Mouse (Mus musculus) urinary bladder, postnatal 25 days (tissue): Measurements from ENCODE around the gene Reep6.
"Not testable (repeated sequence)": the region's sequence is repeated elsewhere in the genome, so short reads cannot be mapped to it uniquely, and the experiment has no call there.

Experiments
- DNase-seq: peaks from one replicate; pipeline ENCODE4 v3.0.0; 2022; ENCODE audit warnings: low spot score

Gene Reep6

GRCm38 (mm10) chr10:80330084-80330483 is 331 bp downstream of the Reep6 start:
- no peak for DNase-seq

- no peak for DNase-seq
Measured at GRCm38 (mm10) chr10:80330888-80331287, 1.1 kb downstream of the Reep6 start.

- DNase-seq = no peak
Measured at GRCm38 (mm10) chr10:80331636-80332524, 2.1 kb downstream of the Reep6 start.

- no peak for DNase-seq
Measured at GRCm38 (mm10) chr10:80332525-80332989, 2.8 kb downstream of the Reep6 start.

GRCm38 (mm10) chr10:80336263-80336662 is 6.5 kb downstream of the Reep6 start:
- no peak for DNase-seq

DNA sequence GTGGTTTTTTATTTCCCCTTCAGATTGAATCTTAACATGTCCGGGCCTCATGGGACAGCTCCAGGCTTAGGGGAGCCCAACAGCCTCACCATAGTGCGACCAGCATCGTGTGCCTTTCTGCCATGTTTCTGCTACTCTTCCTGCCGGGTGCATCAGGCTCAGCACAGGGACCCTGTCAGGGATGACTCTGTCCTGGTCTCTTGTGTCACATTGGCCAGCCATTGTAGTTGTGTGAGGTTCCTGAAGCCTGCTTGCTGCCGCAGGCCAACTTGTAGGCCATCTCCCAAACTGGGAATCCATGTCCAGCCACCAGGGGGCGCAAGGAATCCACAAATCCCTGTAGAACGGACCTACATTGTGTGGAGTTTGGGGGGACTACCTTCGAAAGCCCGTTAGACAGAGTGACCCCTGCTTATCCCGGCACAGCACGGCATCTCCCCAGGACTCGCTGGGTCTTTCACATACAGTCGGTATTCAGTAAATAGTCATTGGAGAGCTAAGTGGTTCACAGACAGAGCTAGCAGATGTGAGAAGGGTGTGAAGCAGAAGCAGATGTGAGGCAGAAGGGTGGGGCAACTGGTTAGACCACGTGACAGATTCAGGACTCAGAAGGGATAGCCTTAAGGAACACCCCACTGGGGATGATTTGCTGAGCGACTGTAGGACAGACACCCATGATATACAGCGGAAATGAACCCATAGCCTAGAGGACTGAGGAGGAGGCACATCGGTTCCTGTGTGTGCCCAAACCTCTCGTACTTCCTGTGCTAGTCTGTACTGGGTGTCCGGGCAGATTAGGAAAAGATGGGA is 10.4 kb downstream of the Reep6 start:
- peak; percentile 91 for DNase-seq

DNA sequence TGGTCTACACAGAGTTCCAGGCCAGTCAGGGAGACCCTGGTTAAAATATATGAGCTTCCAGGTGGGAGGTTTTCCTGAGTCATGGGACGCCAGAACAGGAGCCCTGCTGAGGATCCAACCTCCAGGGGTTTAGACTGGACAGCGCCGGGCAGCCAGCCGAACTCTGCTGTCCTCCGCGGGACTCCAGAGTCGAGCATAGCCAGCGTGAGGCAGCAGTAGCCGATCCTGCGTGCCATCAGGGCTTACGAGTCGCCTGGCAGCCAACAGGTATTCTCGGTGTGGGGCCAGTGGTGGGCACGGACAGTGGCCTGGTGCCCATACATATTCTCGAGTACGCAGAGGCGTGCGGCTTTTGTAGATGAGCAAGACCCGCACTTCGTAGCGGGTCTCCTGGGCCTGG is 11.3 kb downstream of the Reep6 start:
- no peak for DNase-seq

DNA sequence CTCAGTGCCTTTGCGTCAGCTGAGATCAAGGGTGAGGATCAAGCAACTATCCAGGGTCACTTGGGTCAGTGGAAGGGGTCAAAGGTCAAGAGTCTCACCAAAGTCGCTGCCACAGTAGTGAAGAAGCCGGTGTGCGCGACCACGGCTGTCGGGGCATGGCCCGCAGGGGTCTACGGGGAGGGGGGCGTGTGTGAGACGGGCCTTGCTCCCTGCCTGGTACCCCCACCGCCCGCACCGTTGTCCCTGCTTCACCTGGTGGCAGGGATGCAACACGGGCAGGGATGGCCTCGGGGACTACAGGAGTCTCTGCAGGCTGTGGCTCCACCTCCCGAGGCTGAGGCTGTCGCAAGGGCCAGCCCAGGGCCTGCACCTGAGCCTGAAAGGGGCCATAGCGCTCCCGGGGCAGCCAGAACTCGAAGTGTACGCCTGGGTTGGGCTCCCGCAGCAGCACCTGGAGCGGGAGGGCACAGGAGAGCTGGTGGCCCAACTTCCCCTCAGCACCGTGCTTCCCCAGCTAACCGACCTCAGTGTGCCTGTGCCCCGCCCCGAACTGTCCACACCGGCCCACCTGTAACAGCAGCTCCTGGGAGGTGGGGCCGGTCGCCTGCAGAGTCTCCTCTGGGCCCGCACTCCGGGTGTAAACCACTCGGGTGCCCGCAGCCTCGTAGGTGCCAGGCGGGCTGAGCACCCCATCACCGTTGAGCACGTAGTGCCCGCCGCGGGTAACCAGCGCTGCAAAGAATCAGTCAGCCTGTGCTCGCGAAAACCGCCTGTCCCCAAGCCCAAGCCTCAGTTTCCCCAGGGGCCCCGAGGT is 11.9 kb downstream of the Reep6 start:
- no peak for DNase-seq

GRCm38 (mm10) chr10:80342305-80342748 is 12.6 kb downstream of the Reep6 start:
- DNase-seq = no peak

DNA sequence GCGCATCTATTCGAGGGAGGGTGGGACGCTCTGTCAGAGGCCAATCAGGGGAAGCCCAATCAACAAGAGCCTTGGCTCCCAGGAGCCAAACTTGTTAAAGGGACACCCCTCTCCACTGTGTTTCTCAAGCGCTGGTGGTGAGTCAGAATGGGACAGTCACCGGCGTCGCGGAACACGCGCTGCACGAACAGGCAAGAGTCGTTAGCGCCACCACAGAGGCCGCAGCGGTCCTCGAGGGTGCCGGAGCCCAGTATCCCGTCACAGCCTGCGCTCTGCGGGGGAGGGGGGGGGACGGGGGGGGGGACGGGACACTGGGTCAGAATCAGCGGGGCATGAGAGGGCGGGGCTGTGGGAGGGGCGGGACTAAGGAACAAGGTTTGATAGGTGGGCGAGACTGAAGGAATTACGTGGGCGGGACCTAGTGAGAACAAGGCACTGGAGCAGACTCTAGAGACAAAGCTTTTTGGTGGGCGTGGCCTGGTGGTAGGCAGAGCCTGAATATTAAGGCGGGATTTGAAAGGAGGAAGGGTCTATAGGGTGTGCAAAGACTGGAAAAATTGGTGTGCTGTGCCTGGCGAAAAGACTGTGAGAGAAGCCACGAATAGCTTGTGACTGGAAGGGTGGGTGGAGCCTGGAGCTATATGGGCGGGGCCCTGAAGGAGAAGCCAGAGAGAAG is 13.1 kb downstream of the Reep6 start:
- DNase-seq = no peak

GRCm38 (mm10) chr10:80343425-80343895 is 13.7 kb downstream of the Reep6 start:
- no peak for DNase-seq

- no peak for DNase-seq
Measured at GRCm38 (mm10) chr10:80344131-80344661, 14.4 kb downstream of the Reep6 start.

DNA sequence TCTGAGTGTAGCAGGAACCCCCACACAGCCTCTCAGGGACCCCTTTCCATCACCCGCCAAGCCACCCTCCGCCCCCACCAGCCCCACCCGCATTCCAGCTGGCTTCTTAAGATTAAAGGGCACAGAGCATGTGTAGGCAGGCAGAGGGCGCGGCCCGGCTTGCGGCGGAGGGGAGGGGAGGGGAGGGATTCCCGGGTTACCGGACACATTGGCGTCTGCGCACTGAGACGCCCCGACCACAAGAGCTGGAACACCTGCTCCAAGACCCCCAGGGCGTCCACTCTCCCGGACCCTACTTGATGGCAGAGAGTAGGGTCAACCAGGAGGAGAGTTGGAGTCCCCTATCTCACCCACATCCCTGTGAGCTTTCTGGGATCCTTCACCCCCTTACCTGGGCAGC is 15.4 kb downstream of the Reep6 start:
- DNase-seq = peak; percentile 65

DNA sequence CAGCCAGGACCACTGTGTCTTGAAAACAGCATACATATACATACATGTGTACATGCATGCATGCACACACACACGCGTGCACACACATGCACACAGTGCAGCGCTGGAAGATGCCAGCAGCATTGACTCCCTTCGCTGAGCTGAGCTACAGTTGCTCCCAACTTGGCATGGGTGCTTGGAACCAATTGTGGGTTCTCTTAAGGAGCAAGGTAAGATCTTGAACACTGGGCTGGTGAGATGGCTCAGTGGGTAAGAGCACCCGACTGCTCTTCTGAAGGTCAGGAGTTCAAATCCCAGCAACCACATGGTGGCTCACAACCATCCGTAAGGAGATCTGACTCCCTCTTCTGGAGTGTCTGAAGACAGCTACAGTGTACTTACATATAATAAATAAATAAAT is 16.2 kb downstream of the Reep6 start:
- DNase-seq = not testable (repeated sequence)

- DNase-seq = no peak
Measured at GRCm38 (mm10) chr10:80347514-80347967, 17.8 kb downstream of the Reep6 start.

- DNase-seq = peak; percentile 69
Measured at GRCm38 (mm10) chr10:80348244-80348781, 18.6 kb downstream of the Reep6 start, which contains the start of gene Adamtsl5. TSS of gene Adamtsl5 (minus strand) at chr10:80348412.

GRCm38 (mm10) chr10:80348981-80349380 is 19.2 kb downstream of the Reep6 start:
- no peak for DNase-seq

GRCm38 (mm10) chr10:80350292-80350691 is 20.5 kb downstream of the Reep6 start:
- DNase-seq = peak; percentile 89

DNA sequence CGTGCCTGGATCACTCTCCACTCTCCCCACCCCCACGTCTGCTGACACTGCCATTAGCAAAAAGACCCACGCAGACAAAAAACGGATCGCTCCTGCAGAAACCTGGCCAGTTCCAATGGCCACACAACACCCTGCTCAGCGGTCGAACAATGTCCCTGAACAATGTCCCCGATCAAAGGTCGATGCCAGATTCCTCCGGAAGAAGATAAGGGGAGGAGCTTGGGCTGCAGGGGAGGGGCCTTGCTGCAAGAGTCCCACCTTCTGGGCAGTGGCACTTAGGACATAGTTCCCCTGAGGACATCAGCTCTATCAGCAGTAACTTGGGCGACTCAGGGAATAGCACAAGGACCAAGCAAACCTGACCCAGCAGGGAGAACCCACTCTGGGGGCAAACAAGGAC is 22.1 kb downstream of the Reep6 start:
- no peak for DNase-seq

DNA sequence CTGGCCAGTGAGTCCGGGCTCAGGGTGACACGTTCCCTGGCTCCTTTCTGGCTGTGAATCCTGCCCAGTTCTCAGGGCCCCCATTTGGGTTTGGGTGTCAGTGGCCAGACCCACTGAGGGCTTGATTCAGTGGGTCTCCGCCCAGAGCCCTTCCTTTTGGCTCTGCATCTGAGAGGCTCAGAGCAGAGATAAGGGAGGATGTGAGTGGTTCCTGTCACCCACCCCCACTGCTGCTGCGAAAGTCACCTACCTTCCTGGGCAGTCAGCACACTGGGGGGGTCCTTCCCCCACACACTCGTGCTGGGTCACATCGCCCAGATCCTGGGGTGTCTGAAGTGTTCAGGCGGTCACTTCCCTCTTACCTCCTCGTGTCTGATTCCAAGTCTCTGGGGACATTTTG is 23.0 kb downstream of the Reep6 start:
- no peak for DNase-seq

DNA sequence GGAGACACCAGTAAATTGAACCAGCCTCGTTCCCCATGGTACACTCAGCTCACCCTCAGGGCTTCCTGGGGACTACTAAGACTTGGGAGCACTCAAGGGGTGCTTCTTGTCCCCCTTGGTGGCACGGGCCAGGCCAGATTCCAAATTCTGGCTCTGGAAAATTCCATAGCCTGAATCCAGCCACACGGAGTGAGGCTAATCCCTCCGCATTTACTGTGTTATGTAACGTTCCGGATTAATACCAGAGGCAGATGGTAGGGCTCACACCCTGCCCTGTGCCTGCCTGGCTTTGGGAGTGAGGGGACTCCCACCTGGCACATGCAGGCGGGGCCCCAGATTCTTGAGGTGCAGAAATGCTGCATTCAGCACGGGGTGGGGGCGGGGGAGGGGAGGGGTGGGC is 25.7 kb downstream of the Reep6 start:
- no peak for DNase-seq
